Mouse (Mus musculus): ENCODE results near the gene Mms22l. TPM values are rescaled to one million over a fixed set of nuclear protein-coding genes. Genes with fewer than 3 reads are reported as not detected.
"Not testable (repeated sequence)": the region's sequence is repeated elsewhere in the genome, so short reads cannot be mapped to it uniquely, and the experiment has no call there.

Gene Mms22l
- polyA plus RNA-seq, 1 experiment from 2014 or later = 17.3 TPM

- H3K27me3 ChIP-seq = no peaks in the 10 kb centered on the region
- no peak for ATAC-seq (replicated peaks; ENCODE audit: insufficient number of reproducible peaks, insufficient read depth, low FRiP score, low read depth)
- H3K4me1 ChIP-seq (replicated peaks) = 0 out of 2 replicates have a peak, but pooled peaks cover 2% of the 10 kb centered on the region
- H3K4me3 ChIP-seq = no peak overlapping the region
- 75% methylated on average over 9 of the region's 9 CpGs for WGBS
- H3K9ac ChIP-seq = no peak overlapping the region
- H3K9me3 ChIP-seq (replicated peaks) = no peaks in the 10 kb centered on the region
- no peak overlapping the region for H3K27ac ChIP-seq
- no peak overlapping the region for H3K4me2 ChIP-seq
- no peaks in the 10 kb centered on the region for H3K36me3 ChIP-seq
These were observed 125.4 kb downstream of the Mms22l start for GRCm38 (mm10) chr4:24621422-24622187.

- no peak for ATAC-seq (replicated peaks; ENCODE audit: insufficient number of reproducible peaks, insufficient read depth, low FRiP score, low read depth)
These were observed 129.8 kb downstream of the Mms22l start for GRCm38 (mm10) chr4:24625951-24626584.

GRCm38 (mm10) chr4:24626686-24627085, 130.4 kb downstream of the Mms22l start:
- no peaks in the 10 kb centered on the region for H3K9me3 ChIP-seq (replicated peaks)
- no peak for ATAC-seq (replicated peaks; ENCODE audit: insufficient number of reproducible peaks, insufficient read depth, low FRiP score, low read depth)
- H3K4me3 ChIP-seq = no peak overlapping the region
- H3K4me1 ChIP-seq (replicated peaks) = peaks cover 11% of the 10 kb centered on the region; the same call in 1 of the 2 replicates
- WGBS = 47% methylated on average over 4 of the region's 4 CpGs
- H3K9ac ChIP-seq = no peak overlapping the region
- no peak overlapping the region for H3K27ac ChIP-seq
- H3K4me2 ChIP-seq = no peak overlapping the region
- H3K27me3 ChIP-seq = no peaks in the 10 kb centered on the region
- no peaks in the 10 kb centered on the region for H3K36me3 ChIP-seq

More at GRCm38 (mm10) chr4:24625951-24626584, 129.8 kb downstream of the Mms22l start:
- Histone ChIP-seq H3K4me1 (replicated peaks) (peaks cover 11% of the 10 kb centered on the region; the same call in 1 of the 2 replicates), H3K4me2 (no peak overlapping the region), H3K4me3 (no peak overlapping the region), H3K9me3 (replicated peaks) (no peaks in the 10 kb centered on the region), H3K27ac (no peak overlapping the region), H3K27me3 (no peaks in the 10 kb centered on the region), H3K36me3 (no peaks in the 10 kb centered on the region), H3K9ac (no peak overlapping the region)
- 57% methylated on average over 13 of the region's 13 CpGs for WGBS

GRCm38 (mm10) chr4:24627871-24628270, 131.6 kb downstream of the Mms22l start:
- Histone ChIP-seq H3K9ac (no peak overlapping the region), H3K4me2 (no peak overlapping the region), H3K9me3 (replicated peaks) (no peaks in the 10 kb centered on the region), H3K4me1 (replicated peaks) (peaks cover 11% of the 10 kb centered on the region; the same call in 1 of the 2 replicates), H3K27me3 (no peaks in the 10 kb centered on the region), H3K36me3 (no peaks in the 10 kb centered on the region), H3K4me3 (no peak overlapping the region), H3K27ac (no peak overlapping the region)
- 19% methylated on average over 1 of the region's 1 CpGs for WGBS
- ATAC-seq (replicated peaks; ENCODE audit: insufficient number of reproducible peaks, insufficient read depth, low FRiP score, low read depth) = no peak

GRCm38 (mm10) chr4:24630430-24630829, 134.2 kb downstream of the Mms22l start:
- no peak for ATAC-seq (replicated peaks; ENCODE audit: insufficient number of reproducible peaks, insufficient read depth, low FRiP score, low read depth)
- 61% methylated on average over 2 of the region's 2 CpGs for WGBS
- peaks cover 11% of the 10 kb centered on the region; the same call in 1 of the 2 replicates for H3K4me1 ChIP-seq (replicated peaks)
- H3K4me3 ChIP-seq = no peak overlapping the region
- no peak overlapping the region for H3K27ac ChIP-seq
- no peak overlapping the region for H3K4me2 ChIP-seq
- H3K9ac ChIP-seq = no peak overlapping the region
- no peaks in the 10 kb centered on the region for H3K36me3 ChIP-seq
- H3K27me3 ChIP-seq = no peaks in the 10 kb centered on the region
- H3K9me3 ChIP-seq (replicated peaks) = no peaks in the 10 kb centered on the region

GRCm38 (mm10) chr4:24631177-24631911, 135.1 kb downstream of the Mms22l start:
- H3K4me3 ChIP-seq = no peak overlapping the region
- 79% methylated on average over 9 of the region's 9 CpGs for WGBS
- H3K9me3 ChIP-seq (replicated peaks) = no peaks in the 10 kb centered on the region
- no peaks in the 10 kb centered on the region for H3K36me3 ChIP-seq
- peaks cover 9% of the 10 kb centered on the region; the same call in 1 of the 2 replicates for H3K4me1 ChIP-seq (replicated peaks)
- no peaks in the 10 kb centered on the region for H3K27me3 ChIP-seq
- H3K4me2 ChIP-seq = no peak overlapping the region
- ATAC-seq (replicated peaks; ENCODE audit: insufficient number of reproducible peaks, insufficient read depth, low FRiP score, low read depth) = no peak
- H3K27ac ChIP-seq = no peak overlapping the region
- no peak overlapping the region for H3K9ac ChIP-seq

GRCm38 (mm10) chr4:24642306-24642705, 146.1 kb downstream of the Mms22l start:
- Histone ChIP-seq H3K9ac (no peak overlapping the region), H3K27ac (no peak overlapping the region), H3K36me3 (no peaks in the 10 kb centered on the region), H3K4me1 (replicated peaks) (no peaks in the 10 kb centered on the region), H3K4me3 (no peak overlapping the region), H3K9me3 (replicated peaks) (no peaks in the 10 kb centered on the region), H3K27me3 (no peaks in the 10 kb centered on the region), H3K4me2 (no peak overlapping the region)
- ATAC-seq (replicated peaks; ENCODE audit: insufficient number of reproducible peaks, insufficient read depth, low FRiP score, low read depth) = no peak
- 74% methylated on average over 2 of the region's 2 CpGs for WGBS

- H3K4me3 ChIP-seq; H3K36me3 ChIP-seq; H3K27ac ChIP-seq; H3K9me3 ChIP-seq (replicated peaks); H3K4me1 ChIP-seq (replicated peaks); ATAC-seq (replicated peaks; ENCODE audit: insufficient number of reproducible peaks, insufficient read depth, low FRiP score, low read depth); H3K27me3 ChIP-seq; H3K9ac ChIP-seq; H3K4me2 ChIP-seq: not testable (repeated sequence)
- WGBS = 64% methylated on average over 7 of the region's 8 CpGs
These were observed 148.5 kb downstream of the Mms22l start for GRCm38 (mm10) chr4:24644735-24645134.
